Mouse (Mus musculus) lung, adult 18-20 months (tissue): ENCODE measurements around the gene Ankrd13a.
A peak's percentile ranks its signal among the peaks of the same experiment; 100 is the strongest.

Experiments used
- DNase-seq, 2 experiments: peaks; one replicate each; pipeline ENCODE4 v3.0.0; 2022; ENCODE audit warnings: mixed read lengths in 2 of 2

Gene Ankrd13a

DNA sequence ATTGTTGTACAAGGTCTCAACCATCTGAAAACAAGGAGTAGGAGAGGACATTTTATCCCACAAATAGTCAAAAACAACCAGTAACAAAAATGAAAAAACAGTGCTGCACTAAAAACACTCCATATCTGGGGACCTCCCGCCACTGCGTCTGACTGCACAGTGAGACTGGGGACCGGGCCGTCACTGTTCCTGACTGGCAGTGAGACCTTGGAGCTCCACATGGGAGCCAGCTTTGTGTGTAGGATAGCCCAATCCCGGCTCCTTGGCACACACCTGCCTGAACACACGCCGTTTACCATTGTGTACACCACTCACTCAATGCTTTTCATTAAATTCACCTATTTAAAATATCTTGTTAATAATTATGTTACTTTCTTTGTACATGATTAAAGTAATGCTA, 7.3 kb upstream of the Ankrd13a start:
- no peak for DNase-seq

DNA sequence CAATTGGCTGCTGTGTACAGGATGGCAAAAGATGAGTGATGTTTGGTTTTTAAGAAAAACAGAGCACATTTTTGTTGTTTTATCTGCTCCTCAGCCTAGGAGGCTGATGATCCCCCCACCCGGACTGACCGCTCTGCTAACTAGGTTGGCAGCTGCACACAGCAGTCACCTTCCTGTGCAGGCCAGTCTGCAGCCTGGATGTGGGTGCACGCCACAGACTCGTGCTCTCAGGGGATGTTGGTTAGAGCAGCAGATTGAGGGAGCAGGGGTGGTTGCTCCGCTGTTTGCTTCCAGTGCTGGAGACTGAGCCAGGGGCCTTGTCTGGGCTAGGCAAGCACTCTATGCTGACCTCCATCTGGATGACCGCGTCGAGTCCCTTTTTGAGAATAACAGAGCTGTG, 4.7 kb upstream of the Ankrd13a start:
- DNase-seq: no peak

DNA sequence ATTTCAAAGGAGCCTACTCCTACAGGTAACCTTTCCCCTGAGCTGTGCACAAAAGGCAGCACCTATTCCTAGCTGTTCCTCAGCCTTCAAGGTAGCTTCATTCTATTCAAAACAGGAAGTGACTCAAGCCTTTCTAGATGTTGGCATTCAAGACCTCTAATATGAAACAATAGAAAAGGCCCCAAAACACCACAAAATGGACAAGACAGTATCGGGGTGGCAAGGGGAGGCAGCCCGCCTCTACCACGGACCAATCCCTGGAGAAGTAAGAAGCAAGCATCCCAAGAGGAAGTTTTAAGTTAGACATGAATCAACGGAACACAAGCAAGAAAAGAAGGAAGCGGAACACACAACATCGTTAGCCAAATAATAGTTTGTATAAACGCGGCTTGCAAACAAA, 2.7 kb upstream of the Ankrd13a start:
- no peak for DNase-seq

DNA sequence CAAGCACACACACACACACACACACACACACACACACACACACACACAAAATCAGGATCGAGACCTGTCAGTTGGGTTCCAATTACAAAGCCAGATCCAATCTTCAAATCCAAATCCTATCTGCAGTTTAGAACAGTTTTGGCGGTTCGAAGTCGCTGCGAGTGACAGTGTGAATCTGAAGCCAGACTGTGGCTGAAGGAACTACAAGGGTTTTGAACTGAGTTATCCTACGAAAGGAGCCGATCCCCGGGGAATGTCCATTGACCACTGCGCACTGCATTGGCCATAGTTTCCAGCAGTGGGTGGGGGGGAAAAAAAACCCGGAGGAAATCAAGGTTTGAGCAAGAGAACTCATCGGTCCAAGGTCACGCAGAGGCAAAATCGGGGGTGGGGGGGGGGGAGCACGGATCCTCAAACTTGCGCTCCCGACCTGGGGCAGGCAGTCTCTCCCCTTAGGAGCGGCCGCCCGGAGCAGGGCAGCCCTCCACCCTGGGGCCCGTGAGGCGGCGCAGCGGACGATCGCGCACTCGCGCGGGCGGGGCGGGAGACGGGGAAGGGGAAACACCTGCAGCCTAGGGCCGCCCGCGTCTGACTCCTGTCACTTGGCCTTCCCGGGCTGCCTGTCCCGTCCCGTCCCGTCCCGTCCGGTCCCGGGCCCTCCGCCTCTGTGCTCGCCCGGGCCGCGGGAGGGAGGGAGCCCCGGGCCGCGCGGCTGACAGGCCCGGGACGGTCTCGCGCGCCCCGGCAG, 1.8 kb upstream of the Ankrd13a start:
- peak; percentile 66 to 68 for DNase-seq

DNA sequence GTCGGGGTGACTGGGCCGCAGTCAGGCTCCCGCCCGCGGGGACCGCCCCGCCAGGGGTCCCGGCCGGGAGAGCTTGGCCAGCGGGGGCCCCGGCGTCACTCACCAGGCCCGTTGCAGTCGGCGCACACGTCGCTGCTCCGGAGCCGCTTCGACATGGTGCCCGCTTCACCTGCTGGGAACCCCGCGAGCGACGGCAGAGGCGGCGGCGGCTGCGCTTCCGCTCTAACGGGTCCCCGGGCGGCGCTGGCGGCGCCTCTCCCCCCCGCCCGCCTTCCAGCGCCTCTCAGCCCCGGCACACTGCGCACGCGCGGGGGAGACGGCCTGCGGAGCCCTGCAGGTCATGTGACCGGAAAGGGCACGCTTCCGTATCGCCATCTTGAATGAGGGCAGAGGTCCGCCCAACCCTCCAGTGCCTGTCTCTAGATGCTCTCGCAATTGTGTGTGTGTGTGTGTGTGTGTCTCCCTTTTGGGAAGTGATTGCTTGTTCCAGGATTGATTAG, 1.2 kb upstream of the Ankrd13a start:
- DNase-seq: peak; percentile 97 to 98

DNA sequence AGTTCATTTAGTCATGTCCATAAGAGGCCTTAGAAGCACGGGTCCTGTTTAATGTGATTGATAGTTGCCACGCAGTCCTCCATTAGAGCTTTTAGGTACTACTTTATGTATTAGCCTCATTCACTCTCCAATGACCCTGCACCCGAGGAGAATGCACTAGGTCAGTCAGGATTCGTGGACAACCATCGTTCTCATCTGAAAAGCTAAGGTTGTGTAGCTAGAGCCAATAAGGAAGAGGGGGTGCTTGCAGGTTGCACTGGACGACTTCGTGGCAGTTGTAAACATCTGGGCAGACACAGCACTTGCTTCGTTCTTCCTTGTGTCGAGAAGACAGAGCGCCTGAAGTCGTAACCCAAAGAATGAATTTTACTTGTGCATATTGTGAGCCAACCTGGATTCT, 697 bp upstream of the Ankrd13a start:
- DNase-seq: peak in 1 of 2 experiments; percentile 33

DNA sequence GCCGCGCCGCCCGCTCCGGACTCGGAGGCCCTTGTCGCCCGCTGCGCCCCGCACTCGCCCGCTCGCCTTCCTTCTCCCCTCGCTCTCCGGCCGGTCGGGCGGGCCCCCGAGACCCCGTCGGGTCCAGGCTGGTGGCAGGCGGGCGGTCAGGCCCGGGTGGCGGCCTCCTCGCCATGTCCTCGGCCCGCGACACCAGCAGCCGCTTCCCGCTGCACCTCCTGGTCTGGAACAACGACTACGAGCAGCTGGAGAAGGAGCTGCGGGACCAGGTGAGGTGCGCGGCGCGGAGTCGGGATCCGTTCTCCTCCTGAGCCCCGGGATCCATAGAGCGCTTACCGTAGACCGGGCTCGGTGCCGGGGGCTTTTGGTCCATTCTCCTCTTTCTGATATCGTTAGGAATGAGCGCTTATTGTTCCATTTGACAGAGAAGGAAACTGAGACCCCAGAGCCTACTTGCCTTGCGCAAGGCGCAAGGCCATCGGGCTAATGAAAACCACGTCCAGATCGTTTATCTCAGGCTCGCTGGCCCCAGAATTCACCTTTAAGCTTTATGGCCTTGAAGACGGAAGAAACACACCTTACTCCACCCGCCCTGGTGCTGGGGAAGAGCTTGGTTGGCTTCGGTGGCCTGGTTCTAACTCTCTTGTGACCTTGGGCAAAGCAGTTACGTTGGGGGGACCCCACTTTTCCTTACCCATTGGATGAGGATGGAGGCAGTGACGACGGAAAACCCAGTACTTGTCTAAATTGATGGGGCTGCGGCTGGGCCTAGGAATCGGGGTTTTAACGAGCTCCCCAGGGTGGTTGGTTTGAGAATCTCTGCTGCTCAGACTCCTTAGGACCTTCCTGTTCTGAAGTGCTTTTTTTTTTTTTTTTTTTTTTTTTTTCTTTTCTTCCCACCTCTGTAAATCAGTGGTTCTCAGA, 841 bp downstream of the Ankrd13a start, which contains the start of gene Git2:
TSS of gene Git2 (minus strand) at position 462 of the 924 bp plus-strand sequence.
- no peak for DNase-seq

DNA sequence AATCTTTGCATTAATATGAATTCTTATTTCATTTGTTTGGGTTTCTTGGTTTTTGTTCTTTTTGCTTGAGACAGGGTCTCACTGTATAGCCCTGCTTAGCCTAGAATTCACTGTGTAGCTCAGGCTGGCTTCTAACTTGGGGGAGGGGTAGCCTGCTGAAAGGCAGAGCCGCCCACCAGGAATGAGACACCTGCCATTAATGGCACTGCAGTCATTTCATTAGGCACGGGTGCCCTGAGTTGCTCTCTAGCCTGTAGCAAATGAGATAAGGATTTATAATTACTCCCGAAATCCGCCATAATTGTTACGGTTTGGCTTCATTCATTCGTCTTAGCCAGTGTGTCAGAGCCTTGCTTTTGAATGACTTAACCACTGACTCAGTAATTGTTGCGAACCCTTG, 1.7 kb downstream of the Ankrd13a start:
- no peak for DNase-seq

DNA sequence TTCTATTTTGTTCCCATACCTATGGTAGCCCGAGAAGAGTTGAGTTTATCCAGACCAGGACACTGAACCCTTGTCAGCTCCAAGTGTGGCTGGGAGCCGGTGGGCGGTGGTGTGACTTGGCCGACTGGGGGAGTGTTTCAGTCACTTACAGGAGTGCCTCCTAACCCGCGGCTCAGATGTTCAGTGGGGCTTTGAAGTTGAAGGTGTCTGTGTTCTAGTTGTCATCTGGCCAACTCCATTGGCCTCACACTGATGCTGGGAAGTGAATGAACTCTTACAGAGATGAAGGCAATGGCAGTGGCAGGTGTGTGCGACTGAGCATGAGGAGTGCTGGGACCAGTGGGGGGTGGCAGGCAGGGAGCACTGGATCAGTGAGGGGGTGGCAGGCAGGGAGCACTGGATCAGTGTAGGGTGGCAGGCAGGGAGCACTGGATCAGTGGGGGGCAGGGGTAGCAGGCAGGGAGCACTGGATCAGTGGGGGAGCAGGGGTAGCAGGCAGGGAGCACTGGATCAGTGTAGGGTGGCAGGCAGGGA, 5.5 kb downstream of the Ankrd13a start:
- no peak for DNase-seq

DNA sequence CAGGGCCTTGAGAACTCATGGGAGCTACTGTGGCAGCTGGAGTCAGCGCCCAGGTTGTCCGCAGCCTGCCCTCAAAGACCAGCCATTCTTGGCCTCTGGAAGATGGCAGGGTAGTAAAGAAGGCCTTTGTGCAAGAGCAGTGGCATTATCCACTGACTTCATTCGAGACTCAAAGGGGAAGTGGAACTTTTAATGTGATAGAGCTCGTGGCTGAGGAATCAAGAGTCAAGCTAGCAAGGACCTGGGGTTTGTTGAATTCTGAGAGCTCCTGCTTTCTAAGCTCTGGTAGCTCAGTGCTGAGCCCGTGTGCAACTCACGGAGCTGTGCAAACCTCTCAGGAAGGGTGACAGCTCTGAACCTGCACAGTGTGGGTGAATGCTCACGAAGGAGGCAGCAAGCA, 6.4 kb downstream of the Ankrd13a start:
- no peak for DNase-seq

DNA sequence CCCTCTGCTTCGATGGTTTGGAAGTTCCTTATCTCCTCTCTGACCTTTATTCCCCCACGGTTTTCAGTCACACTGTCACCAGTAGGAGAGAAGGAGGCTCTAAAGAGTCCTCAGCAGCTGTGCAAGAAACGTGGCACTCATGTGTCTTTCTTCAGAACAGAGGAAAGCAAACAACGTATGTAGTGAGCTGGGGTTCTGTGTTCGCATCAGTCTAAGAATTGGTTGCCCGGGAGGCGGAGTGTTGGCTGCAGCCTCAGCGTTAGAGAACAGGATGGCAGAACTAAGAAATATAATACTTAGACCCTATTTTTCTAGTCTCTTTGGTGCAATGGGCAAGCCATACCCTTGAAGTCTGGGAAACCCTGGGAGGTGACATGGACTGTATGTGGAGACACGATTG, 8.5 kb downstream of the Ankrd13a start:
- no peak for DNase-seq

DNA sequence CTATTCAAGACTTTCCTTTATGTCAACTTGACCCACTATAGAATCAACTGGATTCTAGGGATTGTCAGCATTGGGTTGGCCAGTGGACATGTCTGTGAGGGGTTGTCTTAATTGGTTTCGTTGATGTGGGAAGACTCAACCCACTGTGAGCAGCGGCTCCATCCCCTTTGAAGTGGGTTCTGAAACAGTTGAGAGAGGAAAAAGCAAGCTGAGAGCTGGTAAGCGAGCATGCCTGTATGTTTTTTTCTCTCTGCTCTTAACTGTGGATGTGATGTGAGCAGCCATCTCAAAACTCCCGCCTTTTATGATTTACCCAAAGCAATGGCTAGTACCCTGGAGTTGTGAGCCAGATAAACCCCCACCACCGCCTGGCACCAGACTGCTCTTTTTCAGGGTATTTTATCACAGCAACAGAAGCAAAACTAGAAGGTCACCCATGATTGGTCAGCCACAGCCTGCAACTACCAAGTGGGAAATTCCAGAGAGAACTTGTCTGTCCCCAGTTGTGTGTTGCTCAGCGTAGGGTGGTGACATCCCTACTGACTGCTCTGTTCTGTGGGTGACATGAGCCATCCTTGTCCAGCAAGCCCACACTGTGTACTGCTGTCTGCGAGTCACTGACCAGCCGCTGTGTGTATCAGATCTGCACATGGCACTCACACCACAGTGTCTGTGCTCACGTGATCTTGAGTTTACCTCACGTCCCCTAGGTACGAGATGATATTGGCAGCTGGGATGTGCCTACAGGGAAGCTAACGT, 9.1 kb downstream of the Ankrd13a start:
- no peak for DNase-seq

DNA sequence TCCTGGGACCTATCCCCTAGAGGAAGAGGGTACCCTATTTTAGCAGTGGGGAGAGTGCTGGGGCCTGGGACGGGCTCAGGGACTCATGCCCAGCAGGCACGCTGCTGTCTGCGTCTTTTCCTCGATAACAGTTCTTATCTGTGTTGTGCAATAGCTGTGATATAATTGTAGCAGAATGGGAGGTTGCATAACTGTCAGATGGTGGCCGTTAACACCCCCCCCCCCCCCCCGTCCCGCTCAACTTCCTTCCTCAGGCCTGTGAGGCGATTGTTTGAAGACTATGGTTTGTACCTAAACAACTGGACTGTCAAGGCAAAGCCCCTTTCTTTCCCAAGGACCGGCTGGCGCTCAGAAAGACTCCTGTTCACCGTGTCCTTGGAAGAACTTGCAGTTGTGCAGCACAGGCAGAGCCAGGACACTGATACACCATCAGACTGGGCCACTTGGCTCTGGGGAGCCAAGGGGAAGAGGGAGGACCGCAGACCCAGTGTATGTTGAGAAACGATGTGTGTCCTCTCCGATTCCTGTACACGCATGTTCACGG, 10.2 kb downstream of the Ankrd13a start:
- peak; percentile 67 to 82 for DNase-seq

DNA sequence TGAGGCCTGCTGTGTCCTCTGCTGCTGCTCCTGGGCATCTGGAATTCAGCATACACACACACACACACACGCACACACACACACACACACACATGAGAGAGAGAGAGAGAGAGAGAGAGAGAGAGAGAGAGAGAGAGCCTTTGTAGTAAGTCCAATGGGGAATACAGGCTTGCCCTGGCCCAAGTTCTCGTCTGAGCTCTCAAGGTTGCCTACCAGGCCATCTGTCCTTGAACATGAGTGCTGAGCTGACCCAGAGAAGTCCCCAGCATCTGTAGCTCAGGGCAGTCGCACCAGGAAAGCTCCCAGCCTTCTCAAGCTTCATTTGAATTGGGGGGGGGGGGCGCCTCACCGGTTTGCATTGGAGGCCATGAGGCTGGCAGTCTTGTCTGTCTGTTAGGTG, 10.7 kb downstream of the Ankrd13a start:
- no peak for DNase-seq

DNA sequence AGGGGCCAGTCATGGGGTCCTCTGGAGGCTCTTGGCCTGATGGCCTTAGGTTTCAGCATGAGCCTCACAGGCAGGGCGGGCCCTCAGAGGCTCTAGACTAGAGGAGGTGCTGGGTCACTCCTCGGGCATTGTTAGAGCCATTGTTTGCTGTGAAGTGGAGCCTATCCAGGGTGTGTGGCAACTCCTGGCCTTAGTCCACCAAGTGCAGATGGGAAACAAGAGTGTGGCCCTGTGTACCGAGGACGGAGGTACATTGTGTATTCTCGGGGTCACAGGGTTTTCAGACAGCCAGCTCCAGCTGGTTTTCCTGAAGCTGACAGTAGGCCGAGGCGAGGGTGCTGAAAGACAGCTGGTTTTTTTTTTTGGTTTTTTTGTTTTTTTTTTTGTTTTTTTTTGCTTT, 18.8 kb downstream of the Ankrd13a start:
- DNase-seq: peak; percentile 90 to 94

DNA sequence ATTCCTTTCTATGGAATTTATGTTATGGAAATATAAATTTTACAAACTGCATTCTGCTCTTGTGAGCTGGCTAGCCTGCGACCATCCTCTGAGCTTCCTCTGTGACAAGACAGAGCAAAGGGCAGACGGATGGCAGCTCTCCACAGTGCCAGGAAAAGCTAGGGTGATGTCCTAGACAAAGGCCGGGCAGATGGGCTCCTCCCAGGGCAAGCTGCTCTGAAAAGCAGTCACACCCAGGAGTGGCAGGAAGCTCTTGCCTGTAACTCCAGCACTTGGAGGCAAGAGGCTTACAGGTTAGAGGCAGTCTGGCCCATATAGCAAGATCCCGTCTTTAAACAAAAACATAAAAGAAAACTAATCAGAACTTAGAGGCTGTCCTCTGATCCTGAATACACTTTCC, 20.1 kb downstream of the Ankrd13a start:
- DNase-seq: peak; percentile 58 to 75

DNA sequence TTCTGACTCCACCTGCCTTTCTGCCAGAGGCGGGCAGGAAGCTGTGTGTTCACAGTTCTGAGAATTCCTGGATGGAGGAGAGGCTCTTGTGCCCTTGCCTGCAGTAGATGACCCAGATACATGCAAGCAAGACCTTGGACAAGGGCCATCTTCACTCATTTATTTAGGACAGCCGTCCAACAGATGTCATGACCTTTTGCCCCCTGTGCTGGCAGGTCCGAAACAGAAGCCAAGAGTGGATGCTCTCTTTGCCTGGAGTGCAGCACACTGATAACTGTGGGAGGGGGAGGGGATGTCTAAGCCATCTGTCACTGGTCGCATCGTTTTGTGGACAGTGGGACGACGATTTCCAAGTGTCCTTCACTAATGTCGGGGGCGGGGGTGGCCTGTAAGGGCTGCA, 20.8 kb downstream of the Ankrd13a start:
- DNase-seq: peak; percentile 38 to 57

DNA sequence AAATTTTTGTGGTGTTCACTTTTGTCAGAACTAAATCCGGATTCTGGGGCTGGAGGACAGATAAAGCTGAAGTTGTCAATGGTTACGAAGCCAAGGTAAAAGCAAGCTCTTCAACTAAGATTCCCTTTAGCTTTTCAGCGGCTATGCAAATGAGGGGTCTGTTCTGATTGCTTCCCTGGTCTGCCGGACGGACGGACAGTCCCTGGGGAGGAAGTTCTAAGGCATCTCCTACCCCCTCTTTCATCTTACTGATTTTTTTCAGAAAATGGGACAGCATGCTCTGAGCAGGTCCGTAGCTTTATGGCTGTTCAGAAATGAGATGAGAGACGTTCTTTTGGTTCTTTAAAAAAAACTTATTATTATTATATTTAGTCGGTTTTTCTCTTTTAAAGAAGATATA, 21.2 kb downstream of the Ankrd13a start:
- DNase-seq: no peak

DNA sequence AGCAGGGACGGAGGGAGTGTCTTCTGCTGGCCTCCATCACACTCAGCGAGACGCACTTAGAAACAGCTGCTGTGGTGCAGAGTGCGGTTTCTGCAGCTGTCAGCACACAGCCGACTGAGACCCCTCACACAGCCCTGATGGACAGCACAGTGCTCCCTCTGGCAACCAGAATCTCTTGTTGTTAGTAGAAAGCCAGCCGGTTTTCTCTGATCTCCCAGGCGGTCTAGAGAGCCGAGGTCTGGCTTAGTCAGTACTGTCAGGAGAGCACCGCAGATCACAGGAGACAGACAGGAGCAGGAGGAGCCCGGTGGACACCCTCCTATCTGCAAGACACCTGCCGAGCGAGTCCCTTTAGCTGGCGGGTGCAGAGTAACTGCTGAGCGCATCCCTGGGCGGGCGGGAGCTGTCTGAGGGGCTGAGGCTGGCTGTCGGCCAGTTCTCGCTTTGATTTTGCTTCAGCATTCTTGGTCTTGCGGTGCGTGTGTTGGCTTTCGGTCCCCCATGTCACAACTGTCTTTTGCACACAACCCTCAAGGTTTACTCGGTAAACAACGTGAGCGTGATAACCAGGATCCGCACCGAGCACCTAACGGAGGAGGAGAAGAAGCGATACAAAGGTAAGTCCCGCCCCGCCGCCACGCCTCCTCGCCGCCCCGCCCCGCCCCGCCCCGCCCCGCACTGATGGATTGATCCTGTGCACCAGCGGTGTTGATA, 22.0 kb downstream of the Ankrd13a start:
- no peak for DNase-seq

DNA sequence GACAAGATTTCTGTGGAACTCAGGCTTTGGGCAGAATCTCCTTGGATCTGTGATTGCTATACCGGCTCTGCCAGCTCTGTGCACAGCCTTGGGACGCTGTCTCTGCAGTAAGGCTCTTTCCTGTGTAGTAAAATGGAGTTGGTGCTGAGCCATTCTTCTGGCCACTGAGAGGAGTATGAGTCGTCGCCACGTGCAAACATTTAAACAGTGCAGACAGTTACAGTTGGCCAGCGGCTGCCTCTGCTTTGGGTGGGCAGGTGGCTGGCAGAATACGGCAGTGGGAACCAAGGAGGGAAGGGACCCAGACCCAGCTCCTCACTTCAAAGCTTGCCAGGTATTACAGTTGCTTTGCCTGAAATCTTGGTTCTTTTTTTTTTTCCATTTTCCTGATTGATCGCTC, 22.8 kb downstream of the Ankrd13a start:
- DNase-seq: no peak

DNA sequence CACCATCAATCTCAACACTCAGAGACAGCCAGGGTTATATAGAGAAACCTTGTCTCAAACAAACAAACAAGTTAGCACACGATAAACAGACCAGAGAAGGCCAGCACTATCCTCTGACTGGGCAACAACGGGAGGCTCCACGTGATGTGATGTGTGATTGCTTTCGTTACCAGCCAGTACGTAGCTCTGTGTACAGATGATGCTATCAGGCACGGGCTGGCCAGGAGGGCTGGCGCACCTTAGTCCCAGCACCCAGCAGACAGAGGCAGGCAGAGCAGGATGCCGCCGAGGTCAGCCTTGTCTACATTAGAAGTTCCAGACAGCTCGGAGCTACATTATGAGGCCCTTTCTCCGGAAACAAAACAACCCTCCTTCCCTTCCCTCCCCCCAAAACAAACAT, 25.4 kb downstream of the Ankrd13a start:
- no peak for DNase-seq

DNA sequence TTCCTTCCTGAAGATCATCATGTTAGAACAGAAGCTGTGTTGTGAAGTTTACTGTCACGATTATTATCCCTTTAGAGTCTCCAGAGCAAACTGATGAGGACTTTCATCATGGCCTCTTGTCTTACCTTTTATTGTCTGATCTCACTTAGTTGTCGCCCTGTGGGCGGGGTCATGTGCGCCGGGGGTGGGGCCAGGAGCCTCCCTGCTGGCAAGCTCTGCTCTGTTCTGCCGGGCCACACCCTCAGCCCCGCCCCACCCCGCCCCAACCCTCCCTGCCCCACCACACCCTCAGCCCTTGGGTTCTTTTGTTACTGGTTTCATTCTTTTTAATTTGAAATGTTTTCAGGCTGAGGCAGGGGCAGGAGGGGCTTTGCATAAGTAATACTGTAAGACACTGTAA, 26.6 kb downstream of the Ankrd13a start:
- peak in 1 of 2 experiments; percentile 42 for DNase-seq
